Mouse (Mus musculus) splenic B cell, adult 2 months (primary cell): ENCODE measurements around the gene Lyz1.
"Not testable (repeated sequence)": the region's sequence is repeated elsewhere in the genome, so short reads cannot be mapped to it uniquely, and the experiment has no call there.

Experiments used
- DNase-seq: peaks from one replicate; pipeline ENCODE4 v3.0.0-alpha.2; 2011; ENCODE audit warnings: low read depth, low spot score
- H3K27me3 ChIP-seq: 2 replicates; pipeline ENCODE4 v1.6.1; 2012; ENCODE audit warnings: mild to moderate bottlenecking, low read length, moderate library complexity, mixed read lengths; ENCODE audit not compliant: control insufficient read depth, poor library complexity, insufficient read depth, severe bottlenecking
- H3K36me3 ChIP-seq: 2 replicates; pipeline ENCODE4 v1.6.1; 2012; ENCODE audit warnings: mild to moderate bottlenecking, low read length, moderate library complexity, mixed read lengths; ENCODE audit not compliant: control insufficient read depth, poor library complexity, insufficient read depth, severe bottlenecking

Lyz1 gene

GRCm38 (mm10) chr10:117299106-117299505 is 6.4 kb upstream of the Lyz1 start:
- no peaks in the 10 kb centered on the region for H3K27me3 ChIP-seq
- DNase-seq = no peak

GRCm38 (mm10) chr10:117298336-117298735 is 5.7 kb upstream of the Lyz1 start:
- no peak for DNase-seq
- H3K36me3 ChIP-seq = no peaks in the 10 kb centered on the region
- no peaks in the 10 kb centered on the region for H3K27me3 ChIP-seq

More at GRCm38 (mm10) chr10:117299106-117299505, 6.4 kb upstream of the Lyz1 start:
- H3K36me3 ChIP-seq = no peaks in the 10 kb centered on the region

GRCm38 (mm10) chr10:117290936-117291335 is 1.7 kb downstream of the Lyz1 start:
- not testable (repeated sequence) for DNase-seq, H3K36me3 ChIP-seq, H3K27me3 ChIP-seq

- no peak for DNase-seq
- H3K36me3 ChIP-seq = no peaks in the 10 kb centered on the region
- H3K27me3 ChIP-seq = no peaks in the 10 kb centered on the region
Observed at GRCm38 (mm10) chr10:117290046-117290870, 2.4 kb downstream of the Lyz1 start.

GRCm38 (mm10) chr10:117289034-117289505 is 3.6 kb downstream of the Lyz1 start:
- DNase-seq, H3K27me3 ChIP-seq, H3K36me3 ChIP-seq: not testable (repeated sequence)

- no peak for DNase-seq
- Histone ChIP-seq H3K27me3 (no peaks in the 10 kb centered on the region), H3K36me3 (no peaks in the 10 kb centered on the region)
Observed at GRCm38 (mm10) chr10:117288197-117289033, 4.3 kb downstream of the Lyz1 start.

GRCm38 (mm10) chr10:117287226-117287850 is 5.3 kb downstream of the Lyz1 start:
- Histone ChIP-seq H3K27me3 (no peaks in the 10 kb centered on the region), H3K36me3 (no peaks in the 10 kb centered on the region)
- DNase-seq = no peak

- H3K27me3 ChIP-seq = no peaks in the 10 kb centered on the region
- H3K36me3 ChIP-seq = no peaks in the 10 kb centered on the region
- DNase-seq = no peak
Observed at GRCm38 (mm10) chr10:117286366-117286970, 6.2 kb downstream of the Lyz1 start.

- H3K36me3 ChIP-seq, DNase-seq, H3K27me3 ChIP-seq: not testable (repeated sequence)
Observed at GRCm38 (mm10) chr10:117285584-117285983, 7.1 kb downstream of the Lyz1 start.

GRCm38 (mm10) chr10:117284578-117285520 is 7.8 kb downstream of the Lyz1 start:
- H3K36me3 ChIP-seq = no peaks in the 10 kb centered on the region
- H3K27me3 ChIP-seq = no peaks in the 10 kb centered on the region
- no peak for DNase-seq

GRCm38 (mm10) chr10:117283871-117284577 is 8.6 kb downstream of the Lyz1 start:
- Histone ChIP-seq H3K36me3 (no peaks in the 10 kb centered on the region), H3K27me3 (no peaks in the 10 kb centered on the region)
- DNase-seq = no peak

GRCm38 (mm10) chr10:117283196-117283595 is 9.5 kb downstream of the Lyz1 start:
- not testable (repeated sequence) for DNase-seq, H3K27me3 ChIP-seq, H3K36me3 ChIP-seq

GRCm38 (mm10) chr10:117282551-117282950 is 10.1 kb downstream of the Lyz1 start:
- Histone ChIP-seq H3K27me3 (no peaks in the 10 kb centered on the region), H3K36me3 (no peaks in the 10 kb centered on the region)
- no peak for DNase-seq
